In genomic region chr6:83184858-83185435, GRCm38 (mm10) we compare ENCODE assay signal across 10 mouse cellular contexts. TPM values are rescaled to one million over a fixed set of nuclear protein-coding genes. Genes with fewer than 3 reads are reported as not detected.
A peak's percentile ranks its signal among the peaks of the same experiment; 100 is the strongest.
DNase-seq lines count a peak whose midpoint lies in the region; ATAC-seq lines count a peak whose summit lies in the region.
"Had no signal": no experiment of that assay in that cellular context is flagged by ENCODE, and none has a peak within 500 bp of the region (broad histone marks: within the 10 kb centered on the region; RNA-seq: fewer than 3 reads in every experiment).

No protein-coding gene starts in this region.

- 83% methylated on average over 3 of the region's 3 CpGs for WGBS in forebrain, embryonic 15.5 days
- 91% methylated on average over 3 of the region's 3 CpGs for WGBS in forebrain, embryonic 10.5 days
- 92% methylated on average over 3 of the region's 3 CpGs for WGBS in midbrain, embryonic 12.5 days
- whole genome bisulfite sequencing in midbrain, embryonic 11.5 days = 87% methylated on average over 3 of the region's 3 CpGs

- no peak for DNase-seq in forebrain, embryonic 10.5 days (ENCODE audit: extremely low spot score, low spot score)
- DNase-seq in midbrain, embryonic 11.5 days (ENCODE audit: low spot score, missing footprints) = no peak
- DNase-seq in retina, postnatal 1 day = peak; percentile 50
- DNase-seq in adrenal gland, postnatal 10 days = no peak
- DNase-seq: left cerebral cortex, postnatal 4 days had no signal

- H3K9ac ChIP-seq in forebrain, embryonic 15.5 days (replicated peaks) = no peak overlapping the region
- no peak overlapping the region for H3K9ac ChIP-seq in midbrain, embryonic 12.5 days (replicated peaks)
- H3K9ac ChIP-seq in midbrain, embryonic 11.5 days (ENCODE audit: low read length) = no peak overlapping the region

- no peak overlapping the region for H3K4me3 ChIP-seq in forebrain, embryonic 15.5 days
- H3K4me3 ChIP-seq in forebrain, embryonic 10.5 days = no peak overlapping the region
- no peak overlapping the region for H3K4me3 ChIP-seq in midbrain, embryonic 12.5 days
- no peak overlapping the region for H3K4me3 ChIP-seq in midbrain, embryonic 11.5 days (ENCODE audit: low read depth, low read length)

- peak overlapping the region; percentile 87; the same call in 1 of the 2 replicates for H3K27ac ChIP-seq in forebrain, embryonic 15.5 days (replicated peaks)
- H3K27ac ChIP-seq in forebrain, embryonic 10.5 days = no peak overlapping the region
- peak overlapping the region; percentile 81 for H3K27ac ChIP-seq in midbrain, embryonic 12.5 days (replicated peaks)
- no peak overlapping the region for H3K27ac ChIP-seq in midbrain, embryonic 11.5 days (ENCODE audit: low read depth, low read length)

- H3K4me1 ChIP-seq in forebrain, embryonic 15.5 days = peaks cover 43% of the 10 kb centered on the region
- peaks cover 42% of the 10 kb centered on the region for H3K4me1 ChIP-seq in forebrain, embryonic 10.5 days
- H3K4me1 ChIP-seq in midbrain, embryonic 12.5 days = peaks cover 49% of the 10 kb centered on the region
- H3K4me1 ChIP-seq in midbrain, embryonic 11.5 days (ENCODE audit: control insufficient read depth, insufficient read depth, low read length) = peaks cover 18% of the 10 kb centered on the region

- ATAC-seq in forebrain, embryonic 15.5 days (replicated peaks) = no peak
- no peak for ATAC-seq in midbrain, embryonic 12.5 days (ENCODE audit: low FRiP score, low read depth)
- no peak for ATAC-seq in midbrain, embryonic 11.5 days (ENCODE audit: low FRiP score)
- ATAC-seq in erythroid progenitor cell, adult 5-6 weeks (replicated peaks; ENCODE audit: low FRiP score, poor library complexity, severe bottlenecking) = 0 out of 2 replicates have a peak, but pooled peaks have one; percentile 29
- ATAC-seq in frontal cortex, adult (ENCODE audit: low TSS enrichment) = no peak

- H3K9me3 ChIP-seq in forebrain, embryonic 15.5 days = no peaks in the 10 kb centered on the region
- no peaks in the 10 kb centered on the region for H3K9me3 ChIP-seq in forebrain, embryonic 10.5 days
- H3K9me3 ChIP-seq in midbrain, embryonic 12.5 days = no peaks in the 10 kb centered on the region
- no peaks in the 10 kb centered on the region for H3K9me3 ChIP-seq in midbrain, embryonic 11.5 days (ENCODE audit: control insufficient read depth, low read length)

- peaks cover 26% of the 10 kb centered on the region for H3K36me3 ChIP-seq in forebrain, embryonic 15.5 days
- H3K36me3 ChIP-seq in forebrain, embryonic 10.5 days (replicated peaks) = peaks cover 46% of the 10 kb centered on the region
- peaks cover 32% of the 10 kb centered on the region for H3K36me3 ChIP-seq in midbrain, embryonic 12.5 days
- H3K36me3 ChIP-seq in midbrain, embryonic 11.5 days (ENCODE audit: control insufficient read depth, insufficient read depth, low read length) = peaks cover 7% of the 10 kb centered on the region

- no peaks in the 10 kb centered on the region for H3K27me3 ChIP-seq in forebrain, embryonic 15.5 days
- H3K27me3 ChIP-seq in forebrain, embryonic 10.5 days (ENCODE audit: poor library complexity, severe bottlenecking) = no peaks in the 10 kb centered on the region
- H3K27me3 ChIP-seq in midbrain, embryonic 12.5 days = no peaks in the 10 kb centered on the region
- no peaks in the 10 kb centered on the region for H3K27me3 ChIP-seq in midbrain, embryonic 11.5 days (ENCODE audit: control insufficient read depth, insufficient read depth, low read length)

- H3K4me2 ChIP-seq in forebrain, embryonic 15.5 days (replicated peaks) = no peak overlapping the region
- H3K4me2 ChIP-seq in midbrain, embryonic 12.5 days (replicated peaks) = no peak overlapping the region
- H3K4me2 ChIP-seq in midbrain, embryonic 11.5 days = no peak overlapping the region

RNA-seq across cellular contexts. Expression of gene Dctn1, which starts 19.2 kb away (rescaled TPM):
- polyA plus RNA-seq in forebrain, embryonic 15.5 days (2015; fragmentation: Nextera tagmentation; extraction: Ambion mirVana) = 143 and 147 TPM in 2 replicates
- polyA plus RNA-seq in forebrain, embryonic 10.5 days (2016; fragmentation: Nextera tagmentation; extraction: Ambion mirVana) = 88.8 and 93.8 TPM in 2 replicates
- 148 and 156 TPM in 2 replicates for polyA plus RNA-seq in midbrain, embryonic 12.5 days (2016; fragmentation: Nextera tagmentation; extraction: Ambion mirVana)
- polyA plus RNA-seq in midbrain, embryonic 11.5 days (2014; fragmentation: Nextera tagmentation; extraction: Ambion mirVana) = 80.2 and 81.7 TPM in 2 replicates
- total RNA-seq in erythroid progenitor cell, adult 5-6 weeks (2015; ENCODE audit: low replicate concordance) = 27.7 and 33.5 TPM in 2 replicates
- 74.6 and 104 TPM in 2 replicates for total RNA-seq in erythroid progenitor cell, adult 5-6 weeks (2017; ENCODE audit: low replicate concordance)
- total RNA-seq in adrenal gland, postnatal 10 days (2021) = 100 to 1,000 TPM; 101 to 119 TPM

RNA-seq across cellular contexts. Expression of gene 1700003E16Rik, which starts 28.7 kb away (rescaled TPM):
- 5.2 and 6.9 TPM in 2 replicates for polyA plus RNA-seq in forebrain, embryonic 15.5 days (2015; fragmentation: Nextera tagmentation; extraction: Ambion mirVana)
- 1.3 and 1.9 TPM in 2 replicates for polyA plus RNA-seq in forebrain, embryonic 10.5 days (2016; fragmentation: Nextera tagmentation; extraction: Ambion mirVana)
- 2.6 and 2.7 TPM in 2 replicates for polyA plus RNA-seq in midbrain, embryonic 12.5 days (2016; fragmentation: Nextera tagmentation; extraction: Ambion mirVana)
- 1.7 TPM in 2 replicates for polyA plus RNA-seq in midbrain, embryonic 11.5 days (2014; fragmentation: Nextera tagmentation; extraction: Ambion mirVana)
- not detected in 2 replicates for total RNA-seq in erythroid progenitor cell, adult 5-6 weeks (2015; ENCODE audit: low replicate concordance)
- not detected in 2 replicates for total RNA-seq in erythroid progenitor cell, adult 5-6 weeks (2017; ENCODE audit: low replicate concordance)
- under 1 TPM; 0.24 to 0.39 TPM for total RNA-seq in adrenal gland, postnatal 10 days (2021)

RNA-seq across cellular contexts. Expression of gene Wdr54, which starts 28.8 kb away (rescaled TPM):
- polyA plus RNA-seq in forebrain, embryonic 15.5 days (2015; fragmentation: Nextera tagmentation; extraction: Ambion mirVana) = 18.3 and 18.6 TPM in 2 replicates
- 13.9 and 14.7 TPM in 2 replicates for polyA plus RNA-seq in forebrain, embryonic 10.5 days (2016; fragmentation: Nextera tagmentation; extraction: Ambion mirVana)
- polyA plus RNA-seq in midbrain, embryonic 12.5 days (2016; fragmentation: Nextera tagmentation; extraction: Ambion mirVana) = 11.2 and 13.3 TPM in 2 replicates
- polyA plus RNA-seq in midbrain, embryonic 11.5 days (2014; fragmentation: Nextera tagmentation; extraction: Ambion mirVana) = 11.1 and 13.7 TPM in 2 replicates
- not detected in 2 replicates for total RNA-seq in erythroid progenitor cell, adult 5-6 weeks (2015; ENCODE audit: low replicate concordance)
- not detected in 2 replicates for total RNA-seq in erythroid progenitor cell, adult 5-6 weeks (2017; ENCODE audit: low replicate concordance)
- total RNA-seq in adrenal gland, postnatal 10 days (2021) = 1 to 10 TPM; 2.0 to 2.2 TPM

RNA-seq across cellular contexts. Expression of gene Slc4a5, which starts 34.7 kb away (rescaled TPM):
- 0.46 and 0.85 TPM in 2 replicates for polyA plus RNA-seq in forebrain, embryonic 15.5 days (2015; fragmentation: Nextera tagmentation; extraction: Ambion mirVana)
- 0.30 and 1.1 TPM in 2 replicates for polyA plus RNA-seq in forebrain, embryonic 10.5 days (2016; fragmentation: Nextera tagmentation; extraction: Ambion mirVana)
- 0.52 and 0.62 TPM in 2 replicates for polyA plus RNA-seq in midbrain, embryonic 12.5 days (2016; fragmentation: Nextera tagmentation; extraction: Ambion mirVana)
- polyA plus RNA-seq in midbrain, embryonic 11.5 days (2014; fragmentation: Nextera tagmentation; extraction: Ambion mirVana) = 0.52 and 0.68 TPM in 2 replicates
- total RNA-seq in erythroid progenitor cell, adult 5-6 weeks (2015; ENCODE audit: low replicate concordance) = not detected in 2 replicates
- total RNA-seq in erythroid progenitor cell, adult 5-6 weeks (2017; ENCODE audit: low replicate concordance) = 0.39 TPM in 1 of 2 replicates, not detected in the other
- total RNA-seq in adrenal gland, postnatal 10 days (2021) = under 1 TPM; 0.12 to 0.15 TPM
- total RNA-seq: heart, postnatal 10 days had no signal

RNA-seq across cellular contexts. Expression of gene Rtkn, which starts 49.7 kb away (rescaled TPM):
- polyA plus RNA-seq in forebrain, embryonic 15.5 days (2015; fragmentation: Nextera tagmentation; extraction: Ambion mirVana) = 6.1 and 7.0 TPM in 2 replicates
- 32.1 and 32.7 TPM in 2 replicates for polyA plus RNA-seq in forebrain, embryonic 10.5 days (2016; fragmentation: Nextera tagmentation; extraction: Ambion mirVana)
- polyA plus RNA-seq in midbrain, embryonic 12.5 days (2016; fragmentation: Nextera tagmentation; extraction: Ambion mirVana) = 31.9 and 39.5 TPM in 2 replicates
- polyA plus RNA-seq in midbrain, embryonic 11.5 days (2014; fragmentation: Nextera tagmentation; extraction: Ambion mirVana) = 13.6 and 16.6 TPM in 2 replicates
- total RNA-seq in erythroid progenitor cell, adult 5-6 weeks (2015; ENCODE audit: low replicate concordance) = not detected in 2 replicates
- total RNA-seq in erythroid progenitor cell, adult 5-6 weeks (2017; ENCODE audit: low replicate concordance) = 0.30 TPM in 1 of 2 replicates, not detected in the other
- 10 to 100 TPM; 10.9 to 19.8 TPM for total RNA-seq in adrenal gland, postnatal 10 days (2021)

Comparison
In these comparisons a context has a peak if more than half of its experiments do, and no peak if none do; other contexts are left out.
1. H3K27ac ChIP-seq: peak in forebrain, embryonic 15.5 days (single experiment) and midbrain, embryonic 12.5 days (single experiment); none in forebrain, embryonic 10.5 days (single experiment) and midbrain, embryonic 11.5 days (single experiment).